Mouse (Mus musculus) small intestine, adult 2 months (tissue): ENCODE data around the gene Galk1.

Experiments used
- CTCF ChIP-seq: fragments of 200-500 bp; IDR thresholded peaks from 2 replicates; pipeline ENCODE4 v1.5.1; 2012; ENCODE audit warnings: low read depth, mild to moderate bottlenecking, control low read depth, inconsistent platforms, low read length, moderate library complexity, mixed read lengths; ENCODE audit not compliant: insufficient replicate concordance, insufficient read length; ENCODE audit errors: extremely low read depth
- POLR2A ChIP-seq: fragments of 200-500 bp; IDR thresholded peaks from 2 replicates; pipeline ENCODE4 v1.6.1; 2012; ENCODE audit warnings: low read depth, mild to moderate bottlenecking, control low read depth, inconsistent platforms, low read length, moderate library complexity

- no peak for TF ChIP-seq POLR2A
- no peak for TF ChIP-seq CTCF
Observed at GRCm38 (mm10) chr11:116045173-116045572, 32.7 kb upstream of the Galk1 start.
